Mouse (Mus musculus): Measurements from ENCODE around the gene Exoc4.

GRCm38 (mm10) chr6:33999530-33999929, 750.6 kb downstream of the Exoc4 start:
- TF ChIP-seq ETS1 (conservative IDR thresholded peaks at IDR 0.05; ENCODE audit: low read depth, low read length): no peak
- TF ChIP-seq CTCF (conservative IDR thresholded peaks at IDR 0.05 in 1 of 2, IDR thresholded peaks at IDR 0.05 in 1 of 2; ENCODE audit: low read depth in 2 of 2, low read length in 2 of 2): no peak
